Mouse (Mus musculus) embryonic facial prominence, embryonic 12.5 days (tissue): ENCODE measurements around the gene Mfsd9. TPM values are rescaled to one million over a fixed set of nuclear protein-coding genes. Genes with fewer than 3 reads are reported as not detected.

Experiments used
- ATAC-seq: fragments of 200-750 bp; cut with Nextera tagmentation; 2 replicates; pipeline ENCODE4 v1.8.0; 2017; ENCODE audit not compliant: insufficient number of reproducible peaks, insufficient read depth, low FRiP score, low TSS enrichment
- H3K27ac ChIP-seq: fragments of 300-500 bp; sonication (generic); 2 replicates; pipeline ENCODE4 v1.5.1; 2016; ENCODE audit warnings: mild to moderate bottlenecking
- H3K27me3 ChIP-seq: fragments of 300-500 bp; sonication (generic); 2 replicates; pipeline ENCODE4 v1.6.1; 2016; ENCODE audit warnings: mild to moderate bottlenecking, moderate library complexity
- H3K36me3 ChIP-seq: fragments of 300-500 bp; sonication (generic); 2 replicates; pipeline ENCODE4 v1.6.1; 2016; ENCODE audit warnings: mild to moderate bottlenecking
- H3K4me1 ChIP-seq: fragments of 300-500 bp; sonication (generic); 2 replicates; pipeline ENCODE4 v1.6.1; 2016
- H3K4me2 ChIP-seq: fragments of 300-500 bp; sonication (generic); replicated peaks from 2 replicates; pipeline ENCODE4 v1.6.1; 2016; ENCODE audit warnings: mild to moderate bottlenecking, moderate library complexity
- H3K4me3 ChIP-seq: fragments of 300-500 bp; sonication (generic); 2 replicates; pipeline ENCODE4 v1.5.1; 2016; ENCODE audit warnings: mild to moderate bottlenecking
- H3K9ac ChIP-seq: fragments of 300-500 bp; sonication (generic); 2 replicates; pipeline ENCODE4 v1.6.1; 2016; ENCODE audit warnings: mild to moderate bottlenecking, moderate library complexity
- H3K9me3 ChIP-seq: fragments of 300-500 bp; sonication (generic); 2 replicates; pipeline ENCODE4 v1.6.1; 2016; ENCODE audit warnings: mild to moderate bottlenecking, moderate library complexity
- WGBS: fragments of 180-500 bp; shearing (Covaris S2); methylation state at CpG from one replicate; pipeline ENCODE4 v1.1.7; 2016; 5-methylcytosine and 5-hydroxymethylcytosine counted together
- polyA plus RNA-seq: library from polyadenylated mRNA; unstranded; fragments of >200 nt; fragmentation: Nextera tagmentation; extraction: Ambion mirVana; gene quantifications from 2 replicates; pipeline ENCODE4 v1.2.1, GENCODE M21; 2016

Gene Mfsd9
- polyA plus RNA-seq = 3.5 and 4.1 TPM in 2 replicates

- 3% methylated on average over 38 of the region's 38 CpGs for WGBS
- H3K4me1 ChIP-seq = peaks cover 7% of the 10 kb centered on the region
- H3K27ac ChIP-seq = 0 out of 2 replicates have a peak within 1 kb of the TSS, but pooled peaks have one; percentile 36
- H3K36me3 ChIP-seq = no peaks in the 10 kb centered on the region
- H3K27me3 ChIP-seq = no peaks in the 10 kb centered on the region
- no peaks in the 10 kb centered on the region for H3K9me3 ChIP-seq
- H3K4me3 ChIP-seq = peak within 1 kb of the TSS; percentile 65
- H3K4me2 ChIP-seq = peak within 1 kb of the TSS; percentile 68
- ATAC-seq = peak; percentile 83
- H3K9ac ChIP-seq = peak within 1 kb of the TSS; percentile 50
These were observed at the start of gene Mfsd9 for GRCm38 (mm10) chr1:40790324-40791141. Mfsd9 (minus strand) TSS chr1:40790687.

- H3K27me3 ChIP-seq = no peaks in the 10 kb centered on the region
- WGBS = 85% methylated on average over 4 of the region's 4 CpGs
- no peak overlapping the region for H3K4me2 ChIP-seq
- no peaks in the 10 kb centered on the region for H3K9me3 ChIP-seq
- no peaks in the 10 kb centered on the region for H3K4me1 ChIP-seq
- no peaks in the 10 kb centered on the region for H3K36me3 ChIP-seq
- no peak overlapping the region for H3K27ac ChIP-seq
- no peak for ATAC-seq
- H3K4me3 ChIP-seq = no peak overlapping the region
- no peak overlapping the region for H3K9ac ChIP-seq
These were observed 45.0 kb upstream of the Mfsd9 start for GRCm38 (mm10) chr1:40835468-40835867.

GRCm38 (mm10) chr1:40830712-40831507, 40.4 kb upstream of the Mfsd9 start:
- ATAC-seq = no peak
- no peaks in the 10 kb centered on the region for H3K36me3 ChIP-seq
- H3K27me3 ChIP-seq = no peaks in the 10 kb centered on the region
- no peaks in the 10 kb centered on the region for H3K9me3 ChIP-seq
- no peaks in the 10 kb centered on the region for H3K4me1 ChIP-seq
- H3K27ac ChIP-seq = no peak overlapping the region
- no peak overlapping the region for H3K4me2 ChIP-seq
- 78% methylated on average over 4 of the region's 4 CpGs for WGBS
- no peak overlapping the region for H3K9ac ChIP-seq
- H3K4me3 ChIP-seq = no peak overlapping the region

- H3K4me2 ChIP-seq = no peak overlapping the region
- H3K27ac ChIP-seq = no peak overlapping the region
- 82% methylated on average over 10 of the region's 10 CpGs for WGBS
- ATAC-seq = no peak
- no peak overlapping the region for H3K9ac ChIP-seq
- no peak overlapping the region for H3K4me3 ChIP-seq
- no peaks in the 10 kb centered on the region for H3K4me1 ChIP-seq
- H3K27me3 ChIP-seq = no peaks in the 10 kb centered on the region
- H3K9me3 ChIP-seq = no peaks in the 10 kb centered on the region
- no peaks in the 10 kb centered on the region for H3K36me3 ChIP-seq
These were observed 38.9 kb upstream of the Mfsd9 start for GRCm38 (mm10) chr1:40829213-40829914.

- H3K27me3 ChIP-seq = no peaks in the 10 kb centered on the region
- 73% methylated on average over 7 of the region's 7 CpGs for WGBS
- H3K4me2 ChIP-seq = no peak overlapping the region
- no peak overlapping the region for H3K27ac ChIP-seq
- ATAC-seq = no peak
- no peaks in the 10 kb centered on the region for H3K36me3 ChIP-seq
- no peaks in the 10 kb centered on the region for H3K4me1 ChIP-seq
- H3K4me3 ChIP-seq = no peak overlapping the region
- H3K9me3 ChIP-seq = no peaks in the 10 kb centered on the region
- H3K9ac ChIP-seq = no peak overlapping the region
These were observed 35.3 kb upstream of the Mfsd9 start for GRCm38 (mm10) chr1:40825826-40826225.

- H3K4me2 ChIP-seq = no peak overlapping the region
- H3K4me3 ChIP-seq = no peak overlapping the region
- no peak overlapping the region for H3K27ac ChIP-seq
- no peaks in the 10 kb centered on the region for H3K27me3 ChIP-seq
- no peak overlapping the region for H3K9ac ChIP-seq
- no peaks in the 10 kb centered on the region for H3K36me3 ChIP-seq
- WGBS = 34% methylated on average over 8 of the region's 8 CpGs
- H3K4me1 ChIP-seq = no peaks in the 10 kb centered on the region
- no peak for ATAC-seq
- H3K9me3 ChIP-seq = no peaks in the 10 kb centered on the region
These were observed 34.4 kb upstream of the Mfsd9 start for GRCm38 (mm10) chr1:40824936-40825335.

GRCm38 (mm10) chr1:40824517-40824916, 34.0 kb upstream of the Mfsd9 start:
- Histone ChIP-seq H3K27me3 (no peaks in the 10 kb centered on the region), H3K4me1 (no peaks in the 10 kb centered on the region), H3K27ac (no peak overlapping the region), H3K9ac (no peak overlapping the region), H3K4me2 (no peak overlapping the region), H3K36me3 (no peaks in the 10 kb centered on the region), H3K4me3 (no peak overlapping the region), H3K9me3 (no peaks in the 10 kb centered on the region)
- ATAC-seq = no peak
- WGBS = 55% methylated on average over 4 of the region's 4 CpGs

- Histone ChIP-seq H3K9me3 (no peaks in the 10 kb centered on the region), H3K27ac (no peak overlapping the region), H3K9ac (no peak overlapping the region), H3K4me2 (no peak overlapping the region), H3K4me1 (no peaks in the 10 kb centered on the region), H3K4me3 (no peak overlapping the region), H3K27me3 (no peaks in the 10 kb centered on the region), H3K36me3 (no peaks in the 10 kb centered on the region)
- ATAC-seq = no peak
- WGBS = 62% methylated on average over 16 of the region's 16 CpGs
These were observed 24.8 kb upstream of the Mfsd9 start for GRCm38 (mm10) chr1:40815071-40815845.

GRCm38 (mm10) chr1:40808643-40809042, 18.2 kb upstream of the Mfsd9 start:
- Histone ChIP-seq H3K4me2 (no peak overlapping the region), H3K9ac (no peak overlapping the region), H3K4me1 (no peaks in the 10 kb centered on the region), H3K9me3 (no peaks in the 10 kb centered on the region), H3K36me3 (no peaks in the 10 kb centered on the region), H3K27me3 (no peaks in the 10 kb centered on the region), H3K4me3 (no peak overlapping the region), H3K27ac (no peak overlapping the region)
- WGBS = 84% methylated on average over 3 of the region's 3 CpGs
- ATAC-seq = no peak

- H3K4me1 ChIP-seq = no peaks in the 10 kb centered on the region
- ATAC-seq = no peak
- WGBS = 90% methylated on average over 11 of the region's 11 CpGs
These were observed 15.4 kb upstream of the Mfsd9 start for GRCm38 (mm10) chr1:40805891-40806290.

GRCm38 (mm10) chr1:40805351-40805750, 14.9 kb upstream of the Mfsd9 start, which contains the start of gene Tmem182:
Tmem182 (plus strand) TSS chr1:40805601.
- Histone ChIP-seq H3K4me2 (no peak within 1 kb of the TSS), H3K27me3 (no peaks in the 10 kb centered on the region), H3K4me3 (no peak within 1 kb of the TSS), H3K9ac (no peak within 1 kb of the TSS), H3K36me3 (no peaks in the 10 kb centered on the region), H3K27ac (no peak within 1 kb of the TSS), H3K9me3 (no peaks in the 10 kb centered on the region), H3K4me1 (no peaks in the 10 kb centered on the region)
- 62% methylated on average over 9 of the region's 9 CpGs for WGBS
- no peak for ATAC-seq

More at GRCm38 (mm10) chr1:40805891-40806290, 15.4 kb upstream of the Mfsd9 start:
- Histone ChIP-seq H3K9ac (no peak overlapping the region), H3K36me3 (no peaks in the 10 kb centered on the region), H3K4me2 (no peak overlapping the region), H3K27ac (no peak overlapping the region), H3K9me3 (no peaks in the 10 kb centered on the region), H3K27me3 (no peaks in the 10 kb centered on the region), H3K4me3 (no peak overlapping the region)
